Mouse (Mus musculus) ES-Bruce4 (cell line): ENCODE measurements around the gene Marveld3. TPM values are rescaled to one million over a fixed set of nuclear protein-coding genes. Genes with fewer than 3 reads are reported as not detected.

Source experiments
- H3K27ac ChIP-seq: 2 replicates; pipeline ENCODE4 v1.5.1; 2012; ENCODE audit warnings: low read length, inconsistent platforms; ENCODE audit not compliant: insufficient read depth
- H3K27me3 ChIP-seq: 2 replicates; pipeline ENCODE4 v1.6.1; 2012; ENCODE audit warnings: mild to moderate bottlenecking, low read length, inconsistent platforms; ENCODE audit not compliant: control insufficient read depth, poor library complexity, insufficient read depth, severe bottlenecking
- H3K36me3 ChIP-seq: 2 replicates; pipeline ENCODE4 v1.6.1; 2012; ENCODE audit warnings: inconsistent platforms, mild to moderate bottlenecking, low read length, moderate library complexity; ENCODE audit not compliant: control insufficient read depth, poor library complexity, insufficient read depth, severe bottlenecking
- H3K4me1 ChIP-seq: one replicate; pipeline ENCODE4 v1.8.1; 2011; ENCODE audit warnings: low read length; ENCODE audit not compliant: control insufficient read depth, insufficient read depth
- H3K4me3 ChIP-seq: 2 replicates; pipeline ENCODE4 v1.5.1; 2011; ENCODE audit warnings: low read depth, mild to moderate bottlenecking, low read length
- H3K9ac ChIP-seq: 2 replicates; pipeline ENCODE4 v1.6.1; 2012; ENCODE audit warnings: low read depth, mild to moderate bottlenecking, inconsistent platforms; ENCODE audit not compliant: poor library complexity, severe bottlenecking
- H3K9me3 ChIP-seq: replicated peaks from 2 replicates; pipeline ENCODE4 v1.6.1; 2012; ENCODE audit warnings: mild to moderate bottlenecking, low read length, inconsistent platforms; ENCODE audit not compliant: control insufficient read depth, poor library complexity, insufficient read depth, severe bottlenecking
- CTCF ChIP-seq: IDR thresholded peaks from one replicate; pipeline ENCODE4 v1.8.1; 2011; ENCODE audit warnings: low read depth, low read length
- EP300 ChIP-seq: IDR thresholded peaks from 2 replicates; pipeline ENCODE4 v1.6.1; 2011; ENCODE audit warnings: low read depth, low read length; ENCODE audit not compliant: insufficient read depth
- POLR2A ChIP-seq: IDR thresholded peaks from one replicate; pipeline ENCODE4 v1.8.1; 2011; ENCODE audit warnings: low read length; ENCODE audit not compliant: insufficient read depth
- polyA plus RNA-seq: library from polyadenylated mRNA; stranded (reverse); fragments of >200 nt; gene quantifications from 2 replicates; pipeline ENCODE4 v1.2.4, GENCODE M21; 2011; ENCODE audit warnings: low read depth; ENCODE audit not compliant: missing spikeins, insufficient read depth, insufficient read length

Gene Marveld3
- polyA plus RNA-seq, 1 experiment: 9.3 TPM

DNA sequence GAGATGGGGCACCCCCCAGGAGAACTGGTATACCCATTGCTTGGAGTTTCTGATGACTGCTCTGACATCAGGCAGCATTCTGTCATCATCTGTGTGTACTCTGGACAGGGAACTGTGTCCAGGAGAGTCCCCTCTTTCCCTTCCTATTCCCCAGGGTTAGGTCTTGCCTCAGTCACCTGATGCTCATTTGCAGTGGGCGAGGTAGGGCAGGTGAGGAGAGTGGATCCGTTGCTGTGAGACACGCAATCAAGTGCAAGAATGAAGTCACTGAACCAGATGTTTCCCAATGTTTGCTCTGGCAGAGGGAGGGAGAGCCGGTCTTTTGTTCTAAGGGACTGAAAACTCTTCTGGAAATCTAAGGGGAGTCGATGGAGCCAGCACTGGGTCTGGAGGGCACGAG, 17.3 kb upstream of the Marveld3 start:
- H3K4me3 ChIP-seq: no peak overlapping the region

DNA sequence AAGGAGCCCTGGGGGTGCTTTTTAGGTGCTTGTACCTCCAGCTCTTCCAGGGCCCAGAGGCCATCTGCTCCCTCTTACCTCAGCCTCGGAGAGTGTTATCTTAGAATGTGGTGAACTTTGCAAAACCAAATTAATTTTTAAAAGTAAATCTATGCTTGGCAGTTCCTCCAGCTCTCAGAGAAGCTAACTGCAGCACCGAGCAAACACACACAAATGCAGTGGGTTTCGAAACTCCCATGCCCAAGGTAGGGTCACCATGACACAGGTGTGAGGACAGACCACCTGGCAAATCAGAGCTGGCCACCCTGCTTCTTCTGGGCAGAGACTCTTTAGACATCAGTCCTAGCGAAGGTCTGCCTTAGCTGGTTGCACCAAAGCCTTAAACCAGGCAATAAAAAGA, 10.9 kb upstream of the Marveld3 start:
- Histone ChIP-seq H3K27ac (no peak overlapping the region), H3K4me1 (no peaks in the 10 kb centered on the region), H3K36me3 (no peaks in the 10 kb centered on the region), H3K9me3 (peaks cover 11% of the 10 kb centered on the region), H3K27me3 (no peaks in the 10 kb centered on the region), H3K4me3 (no peak overlapping the region), H3K9ac (no peak overlapping the region)
- TF ChIP-seq POLR2A (no peak), CTCF (no peak), EP300 (no peak)

More for the DNA sequence above, 17.3 kb upstream of the Marveld3 start:
- Histone ChIP-seq H3K4me1 (no peaks in the 10 kb centered on the region), H3K9ac (no peak overlapping the region), H3K36me3 (no peaks in the 10 kb centered on the region), H3K27me3 (no peaks in the 10 kb centered on the region), H3K27ac (no peak overlapping the region), H3K9me3 (peaks cover 11% of the 10 kb centered on the region)
- TF ChIP-seq POLR2A: no peak
- TF ChIP-seq CTCF: no peak
- TF ChIP-seq EP300: no peak

DNA sequence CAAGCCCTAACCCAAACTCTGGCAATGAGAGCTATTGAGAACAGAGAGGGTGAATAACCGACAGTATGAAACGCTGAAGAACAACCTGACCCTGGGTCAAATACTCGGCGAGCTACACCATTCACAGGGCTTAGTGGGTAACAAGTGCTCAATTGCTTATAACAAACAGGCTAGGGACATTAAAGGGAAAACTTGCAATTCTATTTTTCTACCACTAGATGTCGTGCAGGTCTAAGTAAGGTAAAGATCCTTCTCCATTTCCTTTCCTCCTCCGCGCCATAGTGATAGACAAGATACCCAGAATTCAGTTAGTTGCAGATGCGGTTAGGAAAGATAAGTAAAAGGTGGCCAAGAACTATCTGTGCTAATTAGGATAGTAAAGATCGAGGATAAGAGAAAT, 8.3 kb upstream of the Marveld3 start:
- TF ChIP-seq CTCF (peak; percentile 40), POLR2A (no peak)

DNA sequence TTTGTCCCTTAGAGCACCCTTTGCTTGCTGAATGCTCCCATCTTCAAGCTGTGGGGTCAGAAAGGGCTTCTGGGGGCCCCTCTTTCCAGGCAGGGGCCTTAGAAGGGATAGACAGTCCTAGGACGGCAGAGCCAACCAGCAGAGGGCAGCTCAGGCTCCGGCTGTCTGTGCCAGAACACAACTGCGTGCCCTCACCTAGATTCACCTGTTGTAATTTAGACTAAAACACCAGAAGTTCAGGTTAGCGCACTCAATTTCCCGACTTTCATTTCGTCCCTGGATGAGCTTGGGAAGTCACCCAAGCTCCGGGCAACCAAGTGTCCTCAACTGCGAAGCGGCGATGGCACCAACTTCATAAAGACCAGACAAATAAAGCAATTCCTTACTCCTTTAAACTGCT, 6.8 kb upstream of the Marveld3 start:
- H3K9me3 ChIP-seq: no peaks in the 10 kb centered on the region
- TF ChIP-seq CTCF: peak; percentile 39
- no peak for TF ChIP-seq POLR2A
- TF ChIP-seq EP300: no peak
- H3K27ac ChIP-seq: no peak overlapping the region
- H3K36me3 ChIP-seq: no peaks in the 10 kb centered on the region
- H3K9ac ChIP-seq: no peak overlapping the region
- no peak overlapping the region for H3K4me3 ChIP-seq
- H3K4me1 ChIP-seq: no peaks in the 10 kb centered on the region
- no peaks in the 10 kb centered on the region for H3K27me3 ChIP-seq

More for the DNA sequence above, 8.3 kb upstream of the Marveld3 start:
- H3K9ac ChIP-seq: no peak overlapping the region
- H3K4me3 ChIP-seq: no peak overlapping the region
- no peak overlapping the region for H3K27ac ChIP-seq
- H3K9me3 ChIP-seq: peaks cover under 1% of the 10 kb centered on the region; the same call in 1 of the 2 replicates
- H3K36me3 ChIP-seq: no peaks in the 10 kb centered on the region
- H3K4me1 ChIP-seq: no peaks in the 10 kb centered on the region
- H3K27me3 ChIP-seq: no peaks in the 10 kb centered on the region

DNA sequence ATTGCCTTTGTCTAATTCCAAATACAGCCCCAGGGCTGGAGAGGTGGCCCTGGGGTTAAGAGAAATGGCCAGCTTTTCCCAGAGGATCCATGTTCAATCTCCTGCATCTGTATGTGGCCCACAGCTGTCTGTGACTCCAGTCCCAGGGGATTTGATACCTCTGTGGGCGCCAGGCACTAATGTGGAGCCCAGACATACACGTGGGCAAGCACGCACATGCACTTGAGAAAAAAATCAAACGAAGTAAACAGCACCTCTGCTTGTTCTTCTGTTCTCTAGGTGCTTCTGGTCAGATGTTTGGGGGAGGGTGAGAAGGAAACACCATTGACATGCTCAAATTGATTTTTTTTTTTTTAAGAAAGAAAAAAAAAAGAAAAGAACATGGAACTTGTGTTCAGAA, 2.1 kb upstream of the Marveld3 start:
- Histone ChIP-seq H3K36me3 (no peaks in the 10 kb centered on the region), H3K4me3 (no peak overlapping the region), H3K9ac (no peak overlapping the region), H3K27me3 (peaks cover 9% of the 10 kb centered on the region), H3K9me3 (no peaks in the 10 kb centered on the region), H3K27ac (no peak overlapping the region), H3K4me1 (no peaks in the 10 kb centered on the region)
- no peak for TF ChIP-seq EP300
- no peak for TF ChIP-seq POLR2A
- TF ChIP-seq CTCF: no peak

GRCm38 (mm10) chr8:109963421-109963820, 1.4 kb upstream of the Marveld3 start:
- Histone ChIP-seq H3K4me3 (no peak overlapping the region), H3K27ac (no peak overlapping the region), H3K9ac (no peak overlapping the region), H3K36me3 (no peaks in the 10 kb centered on the region), H3K4me1 (no peaks in the 10 kb centered on the region), H3K9me3 (no peaks in the 10 kb centered on the region), H3K27me3 (peaks cover 9% of the 10 kb centered on the region)
- TF ChIP-seq CTCF (no peak), EP300 (no peak), POLR2A (no peak)
